Mouse (Mus musculus) brown adipose tissue, adult 24 weeks (tissue): ENCODE measurements around the gene Piezo1. TPM values are rescaled to one million over a fixed set of nuclear protein-coding genes. Genes with fewer than 3 reads are reported as not detected.
"Not testable (repeated sequence)": the region's sequence is repeated elsewhere in the genome, so short reads cannot be mapped to it uniquely, and the experiment has no call there.

ENCODE experiments used
- H3K27ac ChIP-seq: fragments of 200-500 bp; replicated peaks from 2 replicates; pipeline ENCODE4 v1.5.1; 2012; ENCODE audit warnings: low read depth, mild to moderate bottlenecking, low read length
- H3K4me1 ChIP-seq: fragments of 200-500 bp; 2 replicates; pipeline ENCODE4 v1.6.1; 2012; ENCODE audit warnings: low read length, mixed read lengths; ENCODE audit not compliant: control insufficient read depth, insufficient read depth, insufficient read length
- H3K4me3 ChIP-seq: fragments of 200-500 bp; 2 replicates; pipeline ENCODE4 v1.5.1; 2012; ENCODE audit warnings: low read depth, mild to moderate bottlenecking, low read length, moderate library complexity; ENCODE audit not compliant: insufficient read depth
- polyA plus RNA-seq: library from polyadenylated mRNA; stranded (reverse); fragments of >200 nt; gene quantifications from 2 replicates; pipeline ENCODE4 v1.2.4, GENCODE M21; 2012; ENCODE audit not compliant: missing spikeins, insufficient read depth, insufficient read length

Gene Piezo1
- polyA plus RNA-seq, 1 experiment: 14.7 TPM

DNA sequence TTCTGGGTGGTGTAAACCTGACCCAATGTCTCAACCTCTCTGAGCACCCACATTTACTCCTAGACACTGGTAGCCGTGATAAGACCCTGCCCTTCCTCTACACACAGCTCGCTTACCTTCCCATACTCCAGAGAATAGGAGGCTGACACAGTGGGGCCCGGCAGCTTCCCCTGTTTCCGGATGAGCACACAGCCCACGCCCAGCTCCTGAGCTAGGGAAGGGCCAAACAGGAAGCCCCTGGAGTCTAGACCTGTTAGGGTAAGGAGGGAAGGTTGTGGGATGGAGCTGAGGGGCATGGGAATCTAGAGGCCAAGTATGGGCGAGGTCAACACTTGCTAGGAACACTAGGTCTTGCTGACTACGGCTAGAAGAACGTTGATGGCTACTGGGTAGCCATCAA lies 24.2 kb upstream of the Piezo1 start:
- Histone ChIP-seq H3K27ac (no peak overlapping the region; the same call in 1 of the 2 replicates), H3K4me1 (peaks cover 7% of the 10 kb centered on the region), H3K4me3 (peak overlapping the region; percentile 82; the same call in 1 of the 2 replicates)

DNA sequence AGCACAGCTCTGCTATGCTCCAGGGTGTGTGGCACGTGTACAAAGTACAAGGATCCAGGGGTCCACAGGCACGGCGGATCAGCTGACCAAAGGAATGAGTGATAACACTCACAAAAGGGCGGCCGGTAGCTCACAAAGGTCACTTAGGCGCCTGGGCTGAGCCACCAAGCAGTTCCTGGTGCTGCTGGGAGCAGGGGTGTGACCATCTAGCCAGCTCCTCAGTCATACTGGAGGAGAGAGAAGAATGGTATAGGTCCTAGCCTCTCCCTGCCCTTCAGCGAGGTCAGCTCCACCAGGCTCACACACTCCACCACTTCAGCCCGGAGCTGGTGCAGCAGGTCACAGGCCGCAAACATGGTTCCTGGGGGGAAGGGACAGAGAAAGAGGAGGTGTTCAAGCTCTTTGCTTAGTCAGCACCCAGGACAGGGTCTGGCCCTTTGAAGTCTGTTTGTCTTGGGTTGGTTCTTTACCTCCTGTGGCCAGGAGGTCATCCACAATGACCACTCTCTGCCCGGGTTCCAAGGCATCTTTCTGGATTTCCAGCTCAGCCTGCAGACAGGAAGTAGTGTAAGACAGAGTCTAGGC lies 23.6 kb upstream of the Piezo1 start:
- Histone ChIP-seq H3K4me1 (peaks cover 7% of the 10 kb centered on the region), H3K27ac (no peak overlapping the region; the same call in 1 of the 2 replicates), H3K4me3 (peak overlapping the region; percentile 82; the same call in 1 of the 2 replicates)

DNA sequence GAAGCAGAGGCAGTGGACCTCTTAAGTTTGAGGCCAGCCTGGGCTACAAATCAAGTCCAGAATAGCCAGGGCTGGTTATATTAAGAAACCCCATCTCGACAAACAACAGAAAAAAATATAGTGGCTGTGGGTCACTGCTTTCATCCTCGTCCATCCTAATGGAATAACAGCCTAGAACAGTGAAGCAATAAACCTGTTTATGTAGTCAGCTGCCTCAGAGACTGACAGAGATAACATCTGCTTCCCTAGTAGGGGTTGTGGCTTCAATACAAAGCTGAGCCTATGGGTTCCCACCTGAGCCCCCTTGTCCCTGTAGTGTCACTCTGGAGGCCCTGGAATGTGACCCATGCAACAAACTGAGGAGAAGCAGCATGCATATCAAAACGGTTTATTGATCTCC lies 23.1 kb upstream of the Piezo1 start:
- Histone ChIP-seq H3K4me3 (no peak overlapping the region), H3K4me1 (peaks cover 7% of the 10 kb centered on the region), H3K27ac (no peak overlapping the region)

DNA sequence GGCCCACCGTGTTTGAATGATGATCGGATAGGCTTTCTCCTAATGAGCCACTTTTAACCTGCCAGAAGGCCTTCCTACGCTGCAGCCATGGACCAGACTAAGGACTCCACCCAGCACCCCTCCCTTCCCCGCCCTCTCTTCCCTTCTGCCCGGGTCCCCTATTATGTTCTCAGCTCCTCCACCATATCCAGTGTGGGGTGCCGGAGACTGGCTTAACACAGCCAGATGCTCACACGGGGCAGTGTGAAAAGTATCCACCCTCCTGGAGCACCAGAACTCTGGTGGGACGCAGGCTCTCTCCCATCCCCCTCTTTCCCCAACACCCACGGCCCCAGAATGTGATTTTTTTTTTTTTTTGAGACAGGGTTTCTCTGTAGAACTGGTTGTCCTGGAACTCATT lies 22.4 kb upstream of the Piezo1 start:
- H3K4me3 ChIP-seq: no peak overlapping the region
- H3K4me1 ChIP-seq: peaks cover 7% of the 10 kb centered on the region
- no peak overlapping the region for H3K27ac ChIP-seq

DNA sequence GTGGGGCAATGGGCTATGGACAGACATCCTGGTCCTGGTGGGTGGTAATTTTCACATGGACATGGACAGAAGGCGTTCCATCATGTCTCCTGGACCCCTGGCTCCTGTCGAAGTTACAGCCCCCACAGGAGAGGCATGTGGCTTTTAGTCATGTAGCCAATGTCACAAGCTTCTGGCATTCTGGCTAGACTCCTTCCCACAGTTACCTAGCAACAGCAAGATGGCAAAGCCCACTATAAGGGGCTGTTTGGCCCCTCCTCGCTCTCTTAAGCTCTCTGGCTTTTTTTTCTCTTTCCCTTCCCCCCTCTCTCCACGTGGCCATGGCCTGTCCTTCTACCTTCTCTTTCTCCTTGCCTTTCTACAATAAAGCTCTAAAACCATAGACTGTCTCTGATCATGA lies 22.0 kb upstream of the Piezo1 start:
- H3K4me3 ChIP-seq, H3K4me1 ChIP-seq, H3K27ac ChIP-seq: not testable (repeated sequence)

DNA sequence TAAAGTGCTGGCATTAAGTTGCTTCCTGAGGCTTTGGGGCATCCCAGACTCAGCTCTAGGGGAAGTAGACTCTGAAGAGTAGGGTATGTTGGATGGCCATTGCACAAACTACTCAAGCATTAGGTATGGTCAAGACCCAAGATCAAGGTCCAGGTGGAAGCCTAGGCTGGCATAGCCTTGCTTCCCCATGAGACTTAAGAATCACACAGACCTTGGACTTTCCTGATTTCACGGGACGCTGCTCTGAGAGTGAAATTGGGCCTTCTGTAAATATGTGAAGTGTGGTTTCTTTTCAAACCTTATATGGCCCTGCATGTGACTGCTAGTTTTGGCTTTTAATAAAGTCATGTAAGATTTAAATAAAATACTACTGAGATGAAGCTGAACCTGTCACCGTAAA lies 21.6 kb upstream of the Piezo1 start:
- H3K4me3 ChIP-seq: no peak overlapping the region
- H3K27ac ChIP-seq: no peak overlapping the region
- H3K4me1 ChIP-seq: peaks cover 7% of the 10 kb centered on the region

DNA sequence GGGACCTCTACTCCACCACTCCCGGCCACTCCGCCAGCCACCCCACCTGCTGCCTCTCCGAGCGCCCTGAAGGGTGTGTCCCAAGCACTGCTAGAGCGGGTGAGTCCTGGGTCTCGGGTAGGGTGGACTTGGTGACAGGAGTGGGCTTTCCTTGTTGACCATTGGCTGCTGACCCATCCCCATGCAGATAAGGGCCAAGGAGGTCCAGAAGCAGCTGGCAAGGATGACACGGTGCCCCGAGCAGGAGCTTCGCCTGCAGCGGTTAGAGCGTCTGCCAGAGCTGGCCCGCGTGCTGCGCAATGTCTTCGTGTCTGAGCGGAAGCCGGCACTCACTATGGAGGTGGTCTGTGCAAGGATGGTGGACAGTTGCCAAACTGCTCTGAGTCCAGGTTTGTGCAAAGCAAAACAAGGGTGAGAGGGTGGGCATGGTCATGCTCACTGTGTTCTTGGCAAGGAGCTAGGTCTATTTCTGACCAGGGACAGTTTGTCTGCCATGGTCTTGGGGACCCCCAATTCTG lies 20.7 kb upstream of the Piezo1 start:
- Histone ChIP-seq H3K4me3 (no peak overlapping the region), H3K4me1 (peaks cover 7% of the 10 kb centered on the region), H3K27ac (no peak overlapping the region)

DNA sequence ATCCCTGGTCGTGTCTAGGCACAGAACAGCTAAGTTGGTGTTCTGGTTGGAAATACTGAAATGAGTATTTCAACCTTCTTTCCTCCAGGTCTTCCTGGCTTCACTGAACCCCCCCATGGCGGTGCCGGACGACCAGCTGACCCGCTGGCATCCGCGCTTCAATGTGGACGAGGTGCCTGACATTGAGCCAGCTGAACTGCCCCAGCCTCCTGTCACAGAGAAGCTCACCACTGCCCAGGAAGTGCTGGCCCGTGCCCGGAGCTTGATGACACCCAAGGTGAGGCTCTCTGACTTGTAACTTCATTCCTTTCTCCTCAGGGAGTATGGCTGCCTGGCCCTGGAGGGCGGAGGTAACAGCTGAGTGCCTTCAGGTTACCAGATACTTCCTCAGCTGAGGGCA lies 20.0 kb upstream of the Piezo1 start:
- Histone ChIP-seq H3K4me1 (peaks cover 12% of the 10 kb centered on the region), H3K4me3 (no peak overlapping the region), H3K27ac (no peak overlapping the region)

DNA sequence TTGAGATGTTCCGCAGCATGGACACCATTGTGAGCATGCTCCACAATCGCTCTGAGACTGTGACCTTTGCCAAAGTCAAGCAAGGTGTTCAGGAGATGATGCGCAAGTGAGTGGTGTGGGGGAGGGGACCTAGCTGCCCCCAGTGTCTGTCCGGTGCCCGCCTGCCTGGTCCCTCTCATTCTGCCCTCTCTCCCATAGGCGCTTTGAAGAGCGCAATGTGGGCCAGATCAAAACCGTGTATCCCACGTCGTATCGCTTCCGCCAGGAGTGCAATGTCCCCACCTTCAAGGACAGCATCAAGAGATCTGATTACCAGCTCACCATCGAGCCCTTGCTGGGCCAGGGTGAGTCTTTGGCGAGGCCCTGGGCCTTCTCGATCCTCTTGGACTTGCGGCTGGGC lies 18.9 kb upstream of the Piezo1 start:
- H3K27ac ChIP-seq: no peak overlapping the region
- H3K4me1 ChIP-seq: peaks cover 5% of the 10 kb centered on the region
- H3K4me3 ChIP-seq: no peak overlapping the region

DNA sequence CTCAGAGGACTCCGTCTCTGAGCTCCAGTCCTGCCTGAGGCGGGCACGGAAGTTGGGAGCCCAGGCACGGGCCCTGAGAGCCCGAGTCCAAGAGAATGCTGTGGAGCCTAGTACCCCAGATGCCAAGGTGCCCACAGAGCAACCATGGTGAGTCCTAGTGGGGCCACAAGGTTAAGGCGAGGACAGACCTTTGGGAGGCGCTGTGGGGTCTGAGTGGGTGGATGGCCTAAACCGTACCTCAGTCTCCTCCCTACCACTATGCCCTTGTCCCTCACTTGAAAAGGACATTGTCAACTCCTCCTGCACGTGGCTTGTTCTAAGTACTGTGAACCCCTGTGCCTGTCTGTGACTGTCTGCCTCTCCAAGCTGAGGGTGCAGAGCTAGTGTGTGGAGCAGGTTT lies 18.2 kb upstream of the Piezo1 start:
- Histone ChIP-seq H3K27ac (no peak overlapping the region), H3K4me1 (peaks cover 5% of the 10 kb centered on the region), H3K4me3 (no peak overlapping the region)

DNA sequence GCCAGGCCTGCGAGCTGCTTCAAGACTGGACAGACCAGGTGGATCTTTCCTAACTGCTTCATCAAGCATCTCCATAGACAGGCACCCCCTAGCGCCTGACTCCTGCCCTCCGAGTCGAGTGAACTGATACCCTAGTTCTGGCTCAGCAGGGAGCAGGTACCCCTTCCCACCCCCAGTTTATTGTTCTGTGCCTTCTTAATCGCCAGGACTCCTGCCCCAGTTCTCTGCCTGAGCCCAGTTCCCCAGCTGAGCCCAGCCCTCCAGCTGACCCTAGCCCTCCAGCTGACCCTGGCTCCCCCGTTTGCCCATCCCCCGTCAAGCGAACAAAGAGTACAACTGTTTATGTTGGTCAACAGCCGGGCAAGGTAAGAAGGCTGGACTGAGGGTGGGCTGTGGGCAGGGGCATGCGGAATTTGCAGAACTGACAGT lies 17.8 kb upstream of the Piezo1 start:
- Histone ChIP-seq H3K27ac (no peak overlapping the region), H3K4me1 (peaks cover 5% of the 10 kb centered on the region), H3K4me3 (peak overlapping the region; percentile 8; the same call in 1 of the 2 replicates)

DNA sequence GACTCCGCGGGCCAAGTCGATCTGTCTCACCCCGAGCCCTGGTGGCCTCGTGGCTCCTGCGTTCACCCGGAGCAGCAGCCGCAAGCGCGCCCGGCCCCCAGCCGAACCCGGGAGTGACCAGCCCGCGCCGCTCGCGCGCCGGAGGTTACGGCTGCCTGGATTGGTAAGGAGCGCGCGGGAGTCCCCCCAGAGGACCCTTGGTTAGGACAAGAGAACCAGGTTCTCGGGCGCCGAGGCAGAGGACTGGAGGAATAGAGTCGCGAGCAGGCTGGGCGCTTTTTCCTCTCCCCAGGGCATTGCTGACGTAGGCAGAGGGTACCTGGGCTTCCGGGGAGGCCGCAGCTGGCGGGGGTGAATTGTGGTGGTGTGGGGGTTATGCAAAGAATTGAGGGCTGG lies 17.0 kb upstream of the Piezo1 start:
- Histone ChIP-seq H3K27ac (peak overlapping the region; percentile 59), H3K4me3 (peak overlapping the region; percentile 82), H3K4me1 (peaks cover 5% of the 10 kb centered on the region)

DNA sequence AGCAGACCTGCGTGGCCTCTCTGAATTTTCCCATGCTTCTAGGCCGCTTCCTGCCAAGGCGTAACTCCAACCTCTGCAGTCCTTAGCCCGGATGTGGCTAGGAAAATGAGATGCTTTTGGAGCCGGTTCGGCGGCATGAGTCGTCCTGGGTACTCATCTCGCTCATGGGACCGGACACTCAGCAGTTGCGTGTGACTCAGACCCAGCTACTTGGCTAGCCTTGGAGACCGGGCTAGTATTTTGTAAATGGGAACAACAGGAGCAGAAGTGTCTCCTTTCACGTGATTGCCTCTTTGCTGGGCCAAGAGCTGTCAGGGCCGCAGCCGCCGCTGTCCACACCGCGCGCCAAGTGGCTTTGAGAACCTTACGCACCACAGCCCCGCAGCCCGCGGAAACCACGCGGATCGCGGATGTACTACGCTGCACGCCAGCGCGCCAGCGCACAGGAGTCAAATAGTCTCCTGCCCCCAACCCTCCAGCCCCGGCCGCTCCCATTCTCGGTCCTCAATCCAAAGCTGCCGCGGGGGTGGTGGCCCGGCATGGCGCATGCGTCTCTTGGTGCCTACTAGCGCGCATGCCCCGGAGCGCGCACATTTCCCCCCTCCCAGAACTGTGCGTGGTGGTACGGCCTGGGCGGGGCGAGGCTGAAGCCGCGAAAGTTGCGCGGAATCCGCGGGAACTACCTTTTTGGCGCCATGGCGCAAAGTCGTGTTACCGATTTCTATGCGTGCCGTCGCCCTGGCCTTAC lies 16.4 kb upstream of the Piezo1 start, which contains the start of gene Cdt1:
Gene Cdt1 (plus strand): TSS at position 655 of the 748 bp plus-strand sequence.
- Histone ChIP-seq H3K27ac (peak within 1 kb of the TSS; percentile 83), H3K4me1 (peaks cover 5% of the 10 kb centered on the region), H3K4me3 (peak within 1 kb of the TSS; percentile 82)

DNA sequence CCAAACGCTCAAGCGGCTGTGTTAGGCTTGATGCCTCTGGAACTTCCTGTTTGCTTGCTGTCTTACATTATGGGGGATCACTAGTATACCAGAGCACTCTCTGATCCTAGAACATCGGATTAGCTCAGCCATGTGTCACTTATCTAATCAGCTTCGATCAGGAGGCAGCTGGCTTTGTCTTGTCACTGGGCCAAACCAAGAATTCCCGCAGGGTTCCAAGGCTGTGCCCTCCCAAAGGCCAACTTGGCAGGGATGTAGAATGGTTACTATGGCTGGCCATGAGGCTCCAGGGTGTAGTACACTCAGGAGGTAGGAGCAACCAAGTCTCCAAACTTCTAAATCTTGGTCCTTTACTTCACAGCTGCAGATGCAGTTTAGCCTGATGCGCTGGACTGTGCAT lies 15.6 kb upstream of the Piezo1 start:
- Histone ChIP-seq H3K4me3 (peak overlapping the region; percentile 69), H3K4me1 (peaks cover 5% of the 10 kb centered on the region), H3K27ac (peak overlapping the region; percentile 83)

DNA sequence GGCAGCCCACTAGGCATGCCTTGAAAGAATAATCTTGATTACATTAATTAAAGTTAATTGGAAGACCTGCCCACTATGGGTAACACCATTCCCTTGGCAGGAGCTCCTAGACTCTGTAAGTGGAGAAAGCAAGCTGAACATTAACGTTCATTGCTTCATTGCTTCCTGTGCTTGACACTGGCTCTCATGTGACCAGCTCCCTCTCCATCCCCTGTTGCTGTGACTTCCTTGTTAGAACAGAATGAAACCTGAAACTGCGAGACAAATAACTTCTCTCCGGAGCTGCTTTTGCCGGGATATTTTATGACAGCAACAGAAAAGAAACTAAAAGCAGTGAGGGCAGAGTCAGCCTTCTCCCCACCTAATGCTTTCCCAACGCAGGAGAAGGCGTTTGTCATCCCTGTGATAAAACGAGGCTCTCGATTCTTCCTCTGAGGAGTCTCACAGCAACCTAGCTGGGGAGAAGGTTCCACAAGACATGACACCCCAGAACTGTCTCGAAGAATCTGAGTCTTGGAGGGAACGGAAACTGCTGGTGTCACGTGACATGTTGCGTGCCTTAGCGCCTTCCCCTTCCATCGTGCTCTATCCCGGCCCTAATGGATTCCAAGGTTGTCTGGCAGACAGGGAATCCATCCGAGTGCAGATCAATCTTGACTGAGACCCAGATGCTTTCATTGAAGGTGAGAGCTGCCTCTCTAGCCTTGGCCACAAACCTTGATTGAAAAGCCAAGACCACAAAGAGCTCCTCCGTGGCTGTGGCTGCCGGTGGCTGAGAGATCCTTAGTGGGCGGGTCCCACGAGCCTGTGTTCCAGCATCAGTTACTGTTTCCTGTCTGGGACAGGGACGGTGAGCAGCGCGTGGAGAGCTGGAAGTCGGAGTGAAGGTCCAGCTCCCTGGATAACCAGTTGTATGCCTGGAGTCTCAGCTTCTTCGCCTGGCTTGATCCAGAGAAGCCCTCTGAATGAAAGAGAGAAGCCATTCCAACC lies 13.5 kb upstream of the Piezo1 start:
- Histone ChIP-seq H3K4me3 (peak overlapping the region; percentile 27; the same call in 1 of the 2 replicates), H3K4me1 (peaks cover 5% of the 10 kb centered on the region), H3K27ac (peak overlapping the region; percentile 81)
